In the genomic region with DNA sequence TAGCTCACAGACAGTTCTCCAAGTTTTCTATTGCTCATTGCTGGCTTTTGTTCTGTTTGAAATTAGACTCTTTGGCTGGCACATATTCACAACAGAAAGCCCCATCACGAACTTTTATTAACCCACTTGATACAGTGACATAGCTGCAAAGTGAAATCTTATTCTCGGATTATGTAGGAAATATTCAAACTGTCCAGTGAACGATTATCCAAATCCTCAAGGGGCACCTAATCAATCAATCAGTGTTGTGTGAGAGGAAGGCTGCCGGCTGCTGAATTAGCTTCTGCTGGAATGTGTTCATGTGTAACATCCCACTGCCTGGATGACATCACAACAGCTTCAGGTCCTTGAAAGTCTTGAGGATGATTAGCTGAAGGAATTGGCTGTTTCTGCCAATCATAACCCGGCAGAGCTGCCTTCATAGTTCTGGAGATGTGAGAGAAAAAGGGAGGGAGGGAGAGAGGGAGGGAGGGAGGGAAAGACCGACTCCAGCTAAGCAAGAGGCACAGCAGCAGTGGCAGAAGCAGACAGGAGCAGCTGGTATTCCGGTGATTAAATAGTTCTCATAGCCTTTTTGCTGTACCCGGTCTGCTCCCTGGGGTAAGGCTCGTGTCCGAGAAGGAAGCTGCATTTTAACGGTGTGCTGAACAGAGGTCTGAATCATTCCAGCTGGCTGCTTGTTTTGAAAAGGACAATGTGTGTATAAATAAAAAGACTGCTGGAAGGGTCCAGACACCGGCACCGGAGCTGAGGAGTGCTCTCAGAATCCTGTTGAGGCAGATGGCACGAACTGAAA, we compare ENCODE assay signal across 10 mouse cellular contexts. TPM values are rescaled to one million over a fixed set of nuclear protein-coding genes. Genes with fewer than 3 reads are reported as not detected.
A peak's percentile ranks its signal among the peaks of the same experiment; 100 is the strongest.
DNase-seq lines count a peak whose midpoint lies in the region; ATAC-seq and TF ChIP-seq lines count a peak whose summit lies in the region.
"Had no signal": no experiment of that assay in that cellular context is flagged by ENCODE, and none has a peak within 500 bp of the region (broad histone marks: within the 10 kb centered on the region; RNA-seq: fewer than 3 reads in every experiment).

A gene (plus strand): TSS at position 476 of the 796 bp plus-strand sequence.

- no peak for TF ChIP-seq POLR2A in heart, adult 2 months (IDR thresholded peaks at IDR 0.05; ENCODE audit: insufficient read depth, low read depth, low read length)

- H3K36me3 ChIP-seq in heart, embryonic 11.5 days (ENCODE audit: control insufficient read depth, insufficient read depth, low read length) = no peaks in the 10 kb centered on the region
- H3K36me3 ChIP-seq in heart, adult 2 months (ENCODE audit: control insufficient read depth, insufficient read depth, low read length) = no peaks in the 10 kb centered on the region
- H3K36me3 ChIP-seq in midbrain, embryonic 12.5 days = no peaks in the 10 kb centered on the region

- no peak for DNase-seq in heart, adult 2 months
- DNase-seq in embryo, embryonic 10 days (ENCODE audit: low spot score) = peak; percentile 68
- DNase-seq in heart, postnatal 4 days = peak; percentile 4
- DNase-seq in left cerebral cortex, postnatal 10 days (ENCODE audit: extremely low spot score in 1 of 2, low spot score in 2 of 2) = peak; percentile 3 to 8
- DNase-seq in yolk sac, embryonic 10.5 days (ENCODE audit: low spot score) = peak; percentile 14
- DNase-seq in thymus, postnatal 14 days = no peak

- TF ChIP-seq EP300 in heart, adult 2 months (IDR thresholded peaks at IDR 0.05; ENCODE audit: insufficient read depth, low read depth, low read length) = no peak

- peak; percentile 37; the same call in 1 of the 2 replicates for ATAC-seq in heart, embryonic 11.5 days (replicated peaks; ENCODE audit: insufficient number of reproducible peaks, low FRiP score, low TSS enrichment)
- ATAC-seq in midbrain, embryonic 12.5 days (ENCODE audit: low FRiP score, low read depth) = peak; percentile 97

- H3K9me3 ChIP-seq in heart, embryonic 11.5 days (replicated peaks; ENCODE audit: control insufficient read depth, low read length) = no peaks in the 10 kb centered on the region
- no peaks in the 10 kb centered on the region for H3K9me3 ChIP-seq in midbrain, embryonic 12.5 days

- H3K27me3 ChIP-seq in heart, embryonic 11.5 days (ENCODE audit: control insufficient read depth, insufficient read depth, low read length) = no peaks in the 10 kb centered on the region
- no peaks in the 10 kb centered on the region for H3K27me3 ChIP-seq in heart, adult 2 months (ENCODE audit: control insufficient read depth, insufficient read depth, low read length)
- no peaks in the 10 kb centered on the region for H3K27me3 ChIP-seq in midbrain, embryonic 12.5 days

- WGBS in heart, embryonic 11.5 days (ENCODE audit: insufficient replicate concordance) = 29% methylated on average over 14 of the region's 14 CpGs
- 27% methylated on average over 14 of the region's 14 CpGs for WGBS in heart, adult 2 months
- 10% methylated on average over 14 of the region's 14 CpGs for WGBS in midbrain, embryonic 12.5 days

- peak within 1 kb of the TSS; percentile 58 for H3K4me2 ChIP-seq in heart, embryonic 11.5 days
- peak within 1 kb of the TSS; percentile 55 for H3K4me2 ChIP-seq in midbrain, embryonic 12.5 days (replicated peaks)

- no peak for TF ChIP-seq CTCF in heart, adult 2 months (IDR thresholded peaks at IDR 0.05)

- peak within 1 kb of the TSS; percentile 38 for H3K4me3 ChIP-seq in heart, embryonic 11.5 days (ENCODE audit: low read depth, low read length)
- H3K4me3 ChIP-seq in heart, adult 2 months = no peak within 1 kb of the TSS
- H3K4me3 ChIP-seq in midbrain, embryonic 12.5 days = peak within 1 kb of the TSS; percentile 39

- H3K27ac ChIP-seq in heart, embryonic 11.5 days (ENCODE audit: low read depth, low read length) = no peak within 1 kb of the TSS
- no peak within 1 kb of the TSS for H3K27ac ChIP-seq in heart, adult 2 months
- peak within 1 kb of the TSS; percentile 70; the same call in 1 of the 2 replicates for H3K27ac ChIP-seq in midbrain, embryonic 12.5 days (replicated peaks)

- no peaks in the 10 kb centered on the region for H3K79me2 ChIP-seq in heart, adult 2 months (replicated peaks; ENCODE audit: control insufficient read depth, insufficient read depth, low read length)

- H3K4me1 ChIP-seq in heart, embryonic 11.5 days (ENCODE audit: control insufficient read depth, insufficient read depth, low read length) = no peaks in the 10 kb centered on the region; the same call in 1 of the 2 replicates
- H3K4me1 ChIP-seq in heart, adult 2 months (ENCODE audit: control insufficient read depth, insufficient read depth, low read length) = no peaks in the 10 kb centered on the region
- peaks cover 6% of the 10 kb centered on the region; the same call in 1 of the 2 replicates for H3K4me1 ChIP-seq in midbrain, embryonic 12.5 days

- intact Hi-C loops in heart, adult 2 months (cut with DNase I) = no loop called here
- intact Hi-C loops in left cerebral cortex, postnatal 10 days (cut with DNase I) = no loop called here

- H3K9ac ChIP-seq in heart, embryonic 11.5 days (ENCODE audit: low read depth, low read length) = peak within 1 kb of the TSS; percentile 54; the same call in 1 of the 2 replicates
- no peak within 1 kb of the TSS for H3K9ac ChIP-seq in heart, adult 2 months (ENCODE audit: low read depth, low read length)
- H3K9ac ChIP-seq in midbrain, embryonic 12.5 days (replicated peaks) = peak within 1 kb of the TSS; percentile 31

RNA-seq across cellular contexts. Expression of the gene that starts here (rescaled TPM):
- polyA plus RNA-seq in heart, embryonic 11.5 days (2014; fragmentation: Nextera tagmentation; extraction: Ambion mirVana) = 0.93 and 0.99 TPM in 2 replicates
- not detected for total RNA-seq in heart, adult 2 months (2021)
- polyA plus RNA-seq in heart, adult 2 months (2012; rRNA removed) = 0.02 TPM in 1 of 2 replicates, not detected in the other
- total RNA-seq in heart, postnatal 4 days (2021) = under 1 TPM in 1 of 2 experiments, not detected in 1; 0.07 TPM
- 10 to 100 TPM in 1 of 2 experiments, 1 to 10 TPM in 1; 9.1 to 10.3 TPM for total RNA-seq in left cerebral cortex, postnatal 10 days (2021)
- polyA plus RNA-seq in midbrain, embryonic 12.5 days (2016; fragmentation: Nextera tagmentation; extraction: Ambion mirVana) = 0.98 and 1.2 TPM in 2 replicates
- total RNA-seq: ES-E14; hematopoietic stem cell, adult 5-6 weeks had no signal

Comparison
In these comparisons a context has a peak if more than half of its experiments do, and no peak if none do; other contexts are left out.
1. RNA of the gene that starts here (total RNA-seq): 9.1 to 10.3 TPM in left cerebral cortex, postnatal 10 days; 0.07 TPM in heart, postnatal 4 days and not detected in heart, adult 2 months; every median in the first group is over 4 times any median in the second.
2. Peak in ATAC-seq, H3K4me3 ChIP-seq, H3K9ac ChIP-seq and H3K4me2 ChIP-seq in heart, embryonic 11.5 days; RNA of the gene not detected or under 1 TPM.
3. Peak in DNase-seq in heart, postnatal 4 days; RNA of the gene not detected or under 1 TPM.
4. DNase-seq: peak in embryo, embryonic 10 days (single experiment), left cerebral cortex, postnatal 10 days (2 of 2) and yolk sac, embryonic 10.5 days (single experiment); none in heart, adult 2 months (0 of 2) and thymus, postnatal 14 days (single experiment).